Mouse (Mus musculus) left cerebral cortex, postnatal 36 days (tissue): ENCODE measurements around the gene Kcnt2. TPM values are rescaled to one million over a fixed set of nuclear protein-coding genes. Genes with fewer than 3 reads are reported as not detected.

Source experiments
- DNase-seq, 2 experiments: peaks; one replicate each; pipeline ENCODE4 v3.0.0; 2021 to 2022; ENCODE audit warnings: low spot score in 2 of 2, mixed read lengths in 1 of 2
- intact Hi-C: fragments of 180-260 bp; cut with DNase I; formaldehyde crosslinking; loops from one replicate; pipeline ENCODE4 v1.15.1; 2025
- total RNA-seq, 2 experiments: library from RNA; stranded (reverse); gene quantifications; 2 replicates each; pipeline ENCODE4 v1.2.3; 2021

Kcnt2 gene
- total RNA-seq, 2 experiments from 2014 or later, result 47.6 to 53.1 TPM

- intact Hi-C loops, result loop anchor here (2.0 to 5.0 kb wide), 2 partner anchors 114 to 490 kb away; no protein-coding TSS in a partner anchor
- no peak for DNase-seq
Measured at GRCm38 (mm10) chr1:140660751-140661403, 414.9 kb downstream of the Kcnt2 start.

- no peak for DNase-seq
- intact Hi-C loops, result loop anchor here (2.0 to 5.0 kb wide), 2 partner anchors 114 to 491 kb away; no protein-coding TSS in a partner anchor
Measured at GRCm38 (mm10) chr1:140661404-140661787, 415.4 kb downstream of the Kcnt2 start.

Other genes with a start within 250 kb of the Kcnt2 start
- 10 to 100 TPM; 13.6 to 20.2 TPM for gene Cfh, start 62.4 kb upstream of the Kcnt2 start, total RNA-seq